Mouse (Mus musculus) spleen, postnatal 14 days (tissue): ENCODE results near the gene Chst5.

Experiments
- DNase-seq, 2 experiments: peaks; one replicate each; pipeline ENCODE4 v3.0.0; 2021 to 2022; ENCODE audit warnings: low spot score in 2 of 2

The Chst5 gene

DNA sequence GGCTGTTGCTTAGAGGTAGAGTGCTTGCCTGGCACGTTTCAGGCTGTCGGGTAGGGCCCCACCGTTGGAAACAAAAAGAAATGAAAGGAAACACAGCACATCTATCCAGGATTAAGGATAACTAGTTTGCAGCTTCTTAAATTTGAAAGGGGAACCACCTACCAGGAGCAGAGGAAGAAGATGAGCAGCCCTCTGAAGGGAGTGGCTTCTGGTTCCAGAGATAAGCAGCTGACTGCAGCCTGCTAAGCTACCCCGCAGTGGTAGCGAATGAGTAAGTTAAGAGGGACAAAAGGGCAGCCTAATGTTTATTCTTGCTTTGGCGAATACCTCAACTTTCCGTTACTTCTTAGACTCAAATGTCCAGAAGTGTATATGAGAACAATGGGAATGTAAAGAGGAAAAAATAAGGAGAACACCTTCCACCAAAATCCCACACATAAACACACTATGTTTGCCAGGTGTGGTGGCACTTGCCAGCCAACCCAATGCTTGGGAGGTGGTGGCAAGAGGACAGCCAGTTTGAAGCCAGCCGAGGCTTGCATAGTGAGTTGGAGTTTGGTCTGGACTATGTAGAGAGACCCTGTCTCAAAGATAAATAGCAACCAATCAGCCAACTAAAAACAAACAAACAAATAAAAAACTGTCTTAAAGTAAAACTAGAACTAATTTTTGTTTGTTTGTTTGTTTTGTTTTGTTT lies 19.5 kb upstream of the Chst5 start:
- no peak for DNase-seq

GRCm38 (mm10) chr8:111924976-111925375 lies 14.7 kb upstream of the Chst5 start:
- no peak for DNase-seq

DNA sequence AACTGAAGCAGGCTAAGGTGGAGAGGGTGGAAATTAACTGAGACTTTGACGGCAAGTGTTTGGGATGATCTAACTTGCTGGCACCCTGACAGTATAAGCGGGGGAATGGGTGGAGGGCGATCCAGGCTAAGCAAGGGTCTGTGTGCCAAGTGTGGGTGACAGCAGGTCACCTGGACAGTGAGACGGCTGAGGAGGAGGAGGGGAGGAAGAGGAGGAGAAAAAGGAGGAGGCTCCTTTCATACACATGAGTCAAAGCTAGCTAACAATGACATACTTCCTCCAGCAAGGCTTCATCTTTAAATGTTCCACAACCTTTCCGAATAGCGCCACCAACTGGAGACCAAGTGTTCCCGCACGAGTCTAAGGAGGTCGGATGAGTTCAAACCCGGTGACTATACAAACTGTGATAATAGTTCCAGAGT lies 13.1 kb upstream of the Chst5 start:
- peak in 1 of 2 experiments; percentile 59 for DNase-seq

DNA sequence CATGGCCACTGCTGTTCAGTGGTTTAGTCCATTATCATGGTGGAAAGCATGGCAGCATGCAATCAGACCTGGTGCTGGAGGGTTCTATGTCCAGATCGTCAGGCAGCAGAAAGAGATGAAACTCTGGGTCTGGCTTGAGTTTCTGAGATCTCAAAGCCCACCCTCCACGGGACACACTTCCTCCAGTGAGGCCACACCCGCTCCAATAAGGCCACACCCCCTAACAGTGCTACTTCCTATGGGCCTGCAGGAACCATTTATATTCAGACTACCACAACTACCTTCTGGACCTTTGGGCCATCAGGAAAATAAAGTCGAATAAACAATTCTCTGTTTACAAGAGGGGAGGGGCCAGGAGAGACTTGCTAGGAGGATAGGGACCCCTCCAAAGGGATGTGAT lies 10.7 kb upstream of the Chst5 start:
- DNase-seq, result no peak

DNA sequence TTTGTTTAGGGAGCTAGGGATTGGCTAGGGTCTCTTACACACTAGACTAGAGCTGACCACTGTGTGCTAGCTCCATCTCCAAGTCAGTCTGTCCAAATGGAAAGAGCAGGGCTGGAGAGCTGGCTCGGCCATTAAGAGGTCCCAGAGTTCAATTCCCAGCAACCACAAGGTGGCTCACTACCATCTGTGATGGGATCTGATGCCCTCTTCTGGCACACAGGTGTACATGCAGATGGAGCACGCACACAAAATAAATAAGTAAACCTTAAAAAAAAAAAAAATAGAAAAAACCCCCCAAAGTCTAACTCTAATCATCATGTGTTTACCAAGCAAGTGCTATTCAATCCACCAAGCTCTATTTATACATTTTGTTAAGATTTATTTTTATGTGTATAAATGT lies 9.4 kb upstream of the Chst5 start:
- DNase-seq, result no peak

DNA sequence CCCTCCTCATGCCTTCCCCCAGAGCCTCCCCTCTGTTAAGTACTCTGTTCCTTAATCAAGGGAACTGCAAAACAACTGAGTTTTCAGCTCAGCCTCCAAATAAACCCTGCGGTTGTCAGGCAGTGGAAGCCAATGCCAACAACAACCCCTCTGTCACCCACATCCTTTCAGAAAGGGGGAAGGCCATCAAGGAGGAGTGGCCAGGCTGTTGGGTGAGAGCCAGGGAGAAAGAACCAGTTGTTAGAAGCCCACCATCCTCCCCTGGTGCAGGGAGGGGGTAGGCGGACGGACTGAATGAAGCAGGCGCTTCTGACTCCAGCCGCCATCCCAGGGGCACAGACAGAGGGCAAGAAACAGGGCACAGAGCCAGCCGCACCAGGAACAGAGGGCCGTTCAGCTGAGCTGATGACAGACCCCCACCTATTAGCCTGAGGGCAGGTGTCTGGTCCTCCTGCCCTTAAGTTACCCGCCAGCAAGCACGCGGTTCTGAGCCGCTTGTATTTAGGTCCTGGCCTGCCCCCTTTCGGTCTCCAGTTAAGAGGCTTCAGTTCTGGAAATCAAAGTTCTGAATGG lies 2.7 kb upstream of the Chst5 start:
- DNase-seq, result no peak

- DNase-seq, result no peak
Observed at GRCm38 (mm10) chr8:111911572-111911971, 1.3 kb upstream of the Chst5 start.

DNA sequence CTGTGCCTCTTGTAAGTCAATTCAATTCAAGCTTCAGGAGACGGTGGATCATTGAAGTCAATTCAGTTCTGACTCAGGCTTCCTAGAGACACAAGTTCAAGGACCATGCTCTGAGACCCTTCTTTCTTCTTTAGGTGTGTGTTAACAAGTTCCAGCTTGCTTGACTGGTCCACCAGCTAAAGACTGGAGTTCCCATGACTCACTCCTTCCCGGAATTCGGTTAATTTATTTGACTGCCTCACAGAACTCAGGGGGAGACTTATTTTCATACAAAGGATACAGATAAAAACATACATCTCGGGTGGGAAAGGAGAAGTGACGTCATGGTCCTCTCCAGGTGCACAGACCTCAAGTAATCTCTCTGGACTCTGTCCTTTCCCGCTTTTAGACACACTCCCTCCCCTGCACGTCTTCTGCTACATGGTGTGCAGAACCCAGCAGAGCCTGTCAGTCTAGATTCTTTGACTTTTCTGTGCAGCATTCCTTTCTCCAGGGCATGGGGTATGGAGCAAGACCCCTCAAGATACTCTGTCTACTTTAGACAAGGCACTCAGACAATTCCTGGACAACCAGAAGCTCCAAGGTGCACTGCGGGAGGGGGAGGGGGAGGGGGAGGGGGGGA lies 4.6 kb downstream of the Chst5 start:
- DNase-seq, result no peak

DNA sequence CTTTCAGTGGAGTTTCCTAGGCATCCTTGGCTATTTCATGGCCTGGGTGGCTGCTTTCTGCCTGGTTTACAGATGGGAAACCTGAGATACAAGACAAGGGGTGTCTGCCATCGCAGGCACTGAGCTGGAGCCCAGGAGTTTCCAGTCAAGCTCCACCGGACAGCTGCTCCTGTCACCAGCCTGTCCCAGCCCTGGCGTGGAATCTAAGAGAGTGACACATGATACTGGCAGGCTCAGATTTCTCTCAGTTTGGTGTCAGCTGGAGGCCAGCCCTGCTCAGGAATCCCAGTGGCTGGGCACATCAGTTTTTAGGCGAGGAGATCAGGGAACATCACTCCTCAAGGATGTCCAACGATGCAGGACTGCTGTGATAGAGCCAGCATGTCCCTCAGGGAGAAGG lies 8.2 kb downstream of the Chst5 start:
- no peak for DNase-seq

GRCm38 (mm10) chr8:111898586-111898985 lies 11.7 kb downstream of the Chst5 start:
- no peak for DNase-seq

- no peak for DNase-seq
Observed at GRCm38 (mm10) chr8:111894955-111895354, 15.3 kb downstream of the Chst5 start.

- no peak for DNase-seq
Observed at GRCm38 (mm10) chr8:111892615-111893014, 17.6 kb downstream of the Chst5 start.

- DNase-seq, result no peak
Observed at GRCm38 (mm10) chr8:111891983-111892382, 18.3 kb downstream of the Chst5 start.

GRCm38 (mm10) chr8:111890911-111891303 lies 19.3 kb downstream of the Chst5 start:
- DNase-seq, result no peak

DNA sequence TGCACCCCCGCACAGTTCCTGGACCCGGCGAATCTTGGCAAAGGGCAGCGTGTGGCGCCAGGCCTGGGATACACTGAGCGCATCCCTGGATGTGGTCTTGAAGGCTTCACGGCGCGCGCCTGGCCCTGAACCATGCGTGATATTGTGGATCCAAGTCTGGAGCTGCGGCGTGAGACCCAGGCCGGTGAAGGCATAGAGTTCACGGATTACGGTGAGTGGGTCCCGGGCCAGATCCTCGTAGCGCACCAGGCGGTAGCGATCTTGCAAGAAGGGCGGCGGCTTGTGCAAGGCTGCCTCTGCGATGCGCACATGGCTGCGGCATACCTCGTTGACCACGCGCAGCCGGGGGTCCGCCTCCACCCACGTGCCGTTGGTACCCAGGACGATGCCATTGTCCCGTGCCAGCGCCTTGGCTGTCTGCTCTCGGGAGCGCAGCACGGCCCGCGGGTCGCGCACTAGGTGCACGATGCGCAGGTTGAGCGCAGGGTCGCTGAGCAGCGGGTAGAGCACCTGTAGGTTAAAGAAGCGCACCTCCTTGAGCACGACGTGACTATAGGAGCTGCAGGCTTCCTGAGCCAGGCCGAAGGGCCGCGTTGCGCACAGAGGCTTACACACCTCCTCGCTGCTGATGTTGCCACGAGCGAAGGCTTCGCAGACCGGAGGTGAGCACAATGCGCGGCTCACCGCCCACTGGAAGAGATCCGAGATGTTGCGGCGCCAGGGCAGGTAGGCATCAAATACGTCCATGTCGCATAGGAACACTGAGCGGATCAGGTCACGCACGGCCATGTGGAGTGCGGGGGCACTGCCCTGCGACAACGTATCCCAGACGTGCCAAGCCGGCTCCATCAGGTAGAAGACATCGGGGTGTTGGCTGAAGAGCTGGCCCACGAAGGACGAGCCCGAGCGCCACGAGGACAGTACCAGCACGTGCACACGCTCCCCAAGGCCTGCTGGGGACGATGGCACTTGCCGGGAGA lies 20.0 kb downstream of the Chst5 start:
- no peak for DNase-seq

DNA sequence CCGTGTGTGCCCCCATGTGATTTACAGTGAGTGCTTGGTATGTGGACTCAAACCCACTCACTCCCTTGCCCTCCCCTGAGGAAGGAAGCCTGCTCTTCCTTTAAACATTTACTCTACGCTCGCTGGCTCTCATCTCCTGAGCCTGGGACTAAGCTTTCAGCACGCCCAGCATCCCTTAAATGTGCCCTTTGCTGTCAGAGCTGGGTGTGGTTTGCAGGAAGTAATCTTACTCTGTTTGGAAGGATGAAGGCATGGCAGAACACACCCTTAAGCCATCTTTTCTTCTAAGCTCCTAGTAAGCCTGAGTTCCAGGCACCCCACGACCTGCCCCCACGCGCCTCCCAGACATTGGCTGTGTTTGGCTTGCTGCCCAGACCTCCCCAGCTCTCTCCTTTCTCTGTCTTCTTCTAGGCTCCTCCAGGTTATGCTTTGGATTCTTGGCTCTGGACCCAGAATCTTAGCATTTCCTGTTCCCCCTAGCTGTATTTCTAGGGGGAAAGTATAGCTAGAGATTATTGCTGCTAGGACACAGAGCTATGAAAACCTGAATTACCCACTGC lies 22.1 kb downstream of the Chst5 start:
- DNase-seq, result no peak

GRCm38 (mm10) chr8:111887479-111887878 lies 22.8 kb downstream of the Chst5 start:
- no peak for DNase-seq

DNA sequence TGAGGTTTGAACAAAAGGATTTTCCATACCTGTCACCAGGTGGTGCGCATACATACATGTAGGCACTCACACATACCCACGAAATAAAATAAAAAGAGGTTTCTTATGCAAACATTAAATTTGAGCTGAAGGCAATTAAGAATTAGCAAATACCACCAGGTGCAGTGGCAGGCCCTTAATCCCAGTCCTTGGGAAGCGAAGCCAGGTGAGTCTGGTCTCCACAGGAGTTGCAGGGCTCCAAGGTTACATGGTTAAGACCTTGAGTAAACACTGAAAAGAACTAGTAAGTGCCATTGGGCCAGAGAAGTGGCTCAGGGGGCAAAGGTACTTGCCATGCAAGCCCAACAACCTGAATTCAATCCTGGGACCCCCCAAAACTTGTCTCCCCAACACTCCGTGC lies 26.6 kb downstream of the Chst5 start:
- DNase-seq, result no peak

GRCm38 (mm10) chr8:111881591-111881990 lies 28.7 kb downstream of the Chst5 start:
- DNase-seq, result peak in 1 of 2 experiments; percentile 36

- no peak for DNase-seq
Observed at GRCm38 (mm10) chr8:111877711-111878110, 32.5 kb downstream of the Chst5 start.

GRCm38 (mm10) chr8:111876355-111876948 lies 33.8 kb downstream of the Chst5 start, which contains the start of gene Tmem170:
Gene Tmem170 (minus strand): TSS chr8:111876750.
- DNase-seq, result peak; percentile 94 to 97
